Mouse (Mus musculus): Measurements from ENCODE around the gene Dcaf5. TPM values are rescaled to one million over a fixed set of nuclear protein-coding genes. Genes with fewer than 3 reads are reported as not detected.

Gene Dcaf5
- total and polyA plus RNA-seq, 3 experiments, result 15.9 to 38.1 (median 32.4) TPM

DNA sequence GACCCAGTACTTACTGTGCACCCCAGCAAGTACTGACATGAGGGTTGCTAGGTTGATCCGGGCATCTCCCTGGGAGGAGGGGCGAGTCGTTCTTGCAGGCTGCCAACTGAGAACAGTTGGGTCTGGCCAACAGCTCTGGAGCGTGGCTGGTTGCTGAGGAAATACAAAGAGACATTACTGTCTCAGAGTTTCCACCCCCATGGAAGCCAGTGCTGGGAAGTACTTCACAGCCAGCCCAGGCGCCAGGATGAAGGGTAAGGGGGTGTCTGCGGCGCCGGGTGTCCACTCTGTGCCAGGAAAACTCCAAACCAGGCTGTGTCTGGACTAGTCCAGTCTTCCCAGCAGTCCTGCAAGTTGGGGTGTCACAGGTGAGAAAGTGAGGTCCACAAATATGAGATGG, 145.4 kb downstream of the Dcaf5 start:
- WGBS, result 59% methylated on average over 8 of the region's 8 CpGs
- H3K9ac ChIP-seq (ENCODE audit: low read depth, low read length), result no peak overlapping the region
- DNase-seq, result no peak
- H3K36me3 ChIP-seq (ENCODE audit: control insufficient read depth, insufficient read depth, low read length), result no peaks in the 10 kb centered on the region
- no peak overlapping the region for H3K27ac ChIP-seq
- H3K27me3 ChIP-seq (ENCODE audit: control insufficient read depth, insufficient read depth, low read length), result no peaks in the 10 kb centered on the region
- H3K4me1 ChIP-seq (ENCODE audit: control insufficient read depth, insufficient read depth, low read length), result no peaks in the 10 kb centered on the region
- TF ChIP-seq CTCF (IDR thresholded peaks at IDR 0.05), result no peak
- no peak for TF ChIP-seq EP300 (IDR thresholded peaks at IDR 0.05; ENCODE audit: insufficient read depth, low read depth, low read length)
- no peak for TF ChIP-seq POLR2A (IDR thresholded peaks at IDR 0.05; ENCODE audit: insufficient read depth, low read depth, low read length)
- intact Hi-C loops (cut with DNase I), result no loop called here
- H3K4me3 ChIP-seq, result no peak overlapping the region
- no peaks in the 10 kb centered on the region for H3K79me2 ChIP-seq (replicated peaks; ENCODE audit: control insufficient read depth, insufficient read depth, low read length)

DNA sequence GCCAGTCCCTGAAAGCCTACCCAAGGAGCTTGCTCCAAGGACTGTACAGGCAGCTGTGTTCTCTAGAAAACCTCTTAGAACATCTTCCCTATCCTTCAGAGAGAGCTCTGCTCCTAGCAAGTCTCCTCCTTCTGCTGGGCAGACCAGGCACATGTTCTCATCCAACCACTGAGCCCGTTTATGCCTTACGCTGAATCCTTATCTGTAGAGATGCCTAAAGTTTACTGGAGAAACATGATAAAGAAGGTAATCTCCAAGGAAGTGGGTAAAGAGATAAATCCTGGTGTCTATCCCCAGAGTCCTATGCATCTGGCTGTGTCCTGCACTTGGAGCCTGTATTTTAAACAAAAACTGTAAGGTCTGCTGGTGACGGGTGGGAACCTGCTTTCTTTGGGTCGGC, 145.9 kb downstream of the Dcaf5 start:
- no peak for DNase-seq
- no peak overlapping the region for H3K4me3 ChIP-seq
- intact Hi-C loops (cut with DNase I), result no loop called here
- H3K27ac ChIP-seq, result no peak overlapping the region
- WGBS, result 66% methylated on average over 4 of the region's 4 CpGs
- no peaks in the 10 kb centered on the region for H3K79me2 ChIP-seq (replicated peaks; ENCODE audit: control insufficient read depth, insufficient read depth, low read length)
- TF ChIP-seq CTCF (IDR thresholded peaks at IDR 0.05), result no peak
- no peak for TF ChIP-seq POLR2A (IDR thresholded peaks at IDR 0.05; ENCODE audit: insufficient read depth, low read depth, low read length)
- no peak for TF ChIP-seq EP300 (IDR thresholded peaks at IDR 0.05; ENCODE audit: insufficient read depth, low read depth, low read length)
- H3K4me1 ChIP-seq (ENCODE audit: control insufficient read depth, insufficient read depth, low read length), result no peaks in the 10 kb centered on the region
- no peaks in the 10 kb centered on the region for H3K36me3 ChIP-seq (ENCODE audit: control insufficient read depth, insufficient read depth, low read length)
- H3K9ac ChIP-seq (ENCODE audit: low read depth, low read length), result no peak overlapping the region
- H3K27me3 ChIP-seq (ENCODE audit: control insufficient read depth, insufficient read depth, low read length), result no peaks in the 10 kb centered on the region

DNA sequence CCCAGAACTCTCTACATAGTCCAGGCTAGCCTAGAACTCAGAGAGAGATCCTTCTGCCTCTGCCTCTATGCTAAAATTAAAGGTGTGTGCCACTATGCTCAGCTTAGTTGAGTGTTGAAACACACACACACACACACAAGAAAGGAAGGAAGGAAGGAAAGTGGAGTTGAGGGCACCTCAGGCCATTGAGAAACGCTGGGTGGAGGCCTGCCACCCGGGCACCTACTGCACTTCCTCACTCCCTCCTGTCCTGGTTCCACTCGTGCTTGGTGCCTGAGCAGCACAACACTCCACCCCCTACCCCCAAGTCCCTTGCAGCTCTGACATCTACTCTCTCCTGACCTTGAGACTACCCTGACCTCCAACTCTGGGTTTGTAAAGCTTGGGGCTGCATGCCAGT, 146.7 kb downstream of the Dcaf5 start:
- 47% methylated on average over 3 of the region's 3 CpGs for WGBS
- no peak overlapping the region for H3K4me3 ChIP-seq
- H3K36me3 ChIP-seq (ENCODE audit: control insufficient read depth, insufficient read depth, low read length), result no peaks in the 10 kb centered on the region
- no peaks in the 10 kb centered on the region for H3K79me2 ChIP-seq (replicated peaks; ENCODE audit: control insufficient read depth, insufficient read depth, low read length)
- no peak overlapping the region for H3K9ac ChIP-seq (ENCODE audit: low read depth, low read length)
- H3K27ac ChIP-seq, result no peak overlapping the region
- TF ChIP-seq CTCF (IDR thresholded peaks at IDR 0.05), result no peak
- no peak for TF ChIP-seq EP300 (IDR thresholded peaks at IDR 0.05; ENCODE audit: insufficient read depth, low read depth, low read length)
- TF ChIP-seq POLR2A (IDR thresholded peaks at IDR 0.05; ENCODE audit: insufficient read depth, low read depth, low read length), result no peak
- DNase-seq, result no peak
- H3K27me3 ChIP-seq (ENCODE audit: control insufficient read depth, insufficient read depth, low read length), result no peaks in the 10 kb centered on the region
- intact Hi-C loops (cut with DNase I), result no loop called here
- H3K4me1 ChIP-seq (ENCODE audit: control insufficient read depth, insufficient read depth, low read length), result no peaks in the 10 kb centered on the region

DNA sequence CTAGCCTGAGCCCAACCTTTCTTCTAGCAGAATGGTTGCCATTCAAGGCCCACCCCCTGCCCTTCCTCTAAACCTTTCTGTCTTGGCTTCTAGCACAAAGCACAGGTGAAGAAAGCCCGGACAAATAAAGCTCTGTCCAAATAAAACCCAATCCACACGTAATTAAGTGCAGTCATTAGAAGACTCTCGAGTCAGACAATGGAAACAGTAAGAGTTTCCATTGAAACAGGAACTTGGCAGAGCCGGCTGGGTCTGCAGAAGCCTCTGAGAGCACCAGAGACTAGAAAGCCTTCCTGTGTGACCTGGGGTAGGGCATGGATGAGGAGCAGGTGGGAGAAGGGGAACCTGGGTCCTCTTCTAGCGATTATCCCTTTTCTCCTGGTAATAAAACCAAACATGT, 150.5 kb downstream of the Dcaf5 start:
- DNase-seq, result no peak
- WGBS, result 43% methylated on average over 5 of the region's 5 CpGs
- H3K27me3 ChIP-seq (ENCODE audit: control insufficient read depth, insufficient read depth, low read length), result no peaks in the 10 kb centered on the region

More for the DNA sequence above, 150.5 kb downstream of the Dcaf5 start:
- H3K27ac ChIP-seq, result no peak overlapping the region
- no peaks in the 10 kb centered on the region for H3K79me2 ChIP-seq (replicated peaks; ENCODE audit: control insufficient read depth, insufficient read depth, low read length)
- no peaks in the 10 kb centered on the region for H3K4me1 ChIP-seq (ENCODE audit: control insufficient read depth, insufficient read depth, low read length)
- no peaks in the 10 kb centered on the region for H3K36me3 ChIP-seq (ENCODE audit: control insufficient read depth, insufficient read depth, low read length)
- intact Hi-C loops (cut with DNase I), result no loop called here
- H3K9ac ChIP-seq (ENCODE audit: low read depth, low read length), result no peak overlapping the region
- TF ChIP-seq EP300 (IDR thresholded peaks at IDR 0.05; ENCODE audit: insufficient read depth, low read depth, low read length) (no peak), CTCF (IDR thresholded peaks at IDR 0.05) (no peak), POLR2A (IDR thresholded peaks at IDR 0.05; ENCODE audit: insufficient read depth, low read depth, low read length) (no peak)
- no peak overlapping the region for H3K4me3 ChIP-seq

Small RNAs within 50 kb of the gene (microRNA-seq; reads per million reads assigned to microRNA genes)
- 193 to 199 reads per million in 2 experiments for gene Mir1843a

Other genes with a start within 250 kb of the Dcaf5 start
- 10 to 100 TPM; 30.6 to 31.7 TPM for gene Actn1, start 176.2 kb downstream of the Dcaf5 start, total RNA-seq (2021)
- 29.0 and 31.1 TPM in 2 replicates for gene Actn1, start 176.2 kb downstream of the Dcaf5 start, polyA plus RNA-seq (2012; rRNA removed)
- gene Exd2, start 26.5 kb upstream of the Dcaf5 start, total RNA-seq (2021), result 10 to 100 TPM; 12.9 to 16.8 TPM
- 10.2 and 16.4 TPM in 2 replicates for gene Exd2, start 26.5 kb upstream of the Dcaf5 start, polyA plus RNA-seq (2012; rRNA removed)
- 1 to 10 TPM; 2.0 to 3.0 TPM for gene Galnt16, start 81.7 kb upstream of the Dcaf5 start, total RNA-seq (2021)
- gene Galnt16, start 81.7 kb upstream of the Dcaf5 start, polyA plus RNA-seq (2012; rRNA removed), result 3.0 and 3.4 TPM in 2 replicates
- gene Slc39a9, start 207.3 kb upstream of the Dcaf5 start, total RNA-seq (2021), result 10 to 100 TPM; 15.6 to 17.4 TPM
- gene Slc39a9, start 207.3 kb upstream of the Dcaf5 start, polyA plus RNA-seq (2012; rRNA removed), result 18.1 and 24.7 TPM in 2 replicates
- 10 to 100 TPM; 17.9 to 23.8 TPM for gene Erh, start 207.7 kb upstream of the Dcaf5 start, total RNA-seq (2021)
- gene Erh, start 207.7 kb upstream of the Dcaf5 start, polyA plus RNA-seq (2012; rRNA removed), result 22.4 and 29.5 TPM in 2 replicates